Mouse (Mus musculus) limb, embryonic 14.5 days (tissue): ENCODE results near the gene Parp11. TPM values are rescaled to one million over a fixed set of nuclear protein-coding genes. Genes with fewer than 3 reads are reported as not detected.
A peak's percentile ranks its signal among the peaks of the same experiment; 100 is the strongest.

Experiments used
- ATAC-seq: fragments of 200-750 bp; cut with Nextera tagmentation; 2 replicates; pipeline ENCODE4 v1.8.0; 2017; ENCODE audit warnings: low read depth, moderate number of reproducible peaks, moderate TSS enrichment; ENCODE audit not compliant: low FRiP score
- DNase-seq: peaks from one replicate; pipeline ENCODE4 v3.0.0-alpha.2; 2015; ENCODE audit warnings: low spot score
- H3K27ac ChIP-seq: fragments of 300-500 bp; sonication (generic); replicated peaks from 2 replicates; pipeline ENCODE4 v1.5.1; 2014; ENCODE audit warnings: low read depth, mild to moderate bottlenecking, low read length, moderate library complexity, mixed read lengths
- H3K27me3 ChIP-seq: fragments of 300-500 bp; sonication (generic); 2 replicates; pipeline ENCODE4 v1.6.1; 2014; ENCODE audit warnings: low read length, mixed read lengths; ENCODE audit not compliant: control insufficient read depth, insufficient read depth
- H3K36me3 ChIP-seq: fragments of 300-500 bp; sonication (generic); 2 replicates; pipeline ENCODE4 v1.6.1; 2014; ENCODE audit warnings: mild to moderate bottlenecking, low read length, moderate library complexity, mixed read lengths; ENCODE audit not compliant: control insufficient read depth, insufficient read depth
- H3K4me1 ChIP-seq: fragments of 300-500 bp; sonication (generic); 2 replicates; pipeline ENCODE4 v1.6.1; 2014; ENCODE audit warnings: antibody characterized with exemption, low read length, mixed read lengths; ENCODE audit not compliant: control insufficient read depth, insufficient read depth
- H3K4me2 ChIP-seq: fragments of 300-500 bp; sonication (generic); replicated peaks from 2 replicates; pipeline ENCODE4 v1.6.1; 2014; ENCODE audit warnings: low read depth, mild to moderate bottlenecking, low read length, moderate library complexity; ENCODE audit not compliant: severe bottlenecking
- H3K4me3 ChIP-seq: fragments of 300-500 bp; sonication (generic); replicated peaks from 2 replicates; pipeline ENCODE4 v1.5.1; 2014; ENCODE audit warnings: low read length
- H3K9ac ChIP-seq: fragments of 300-500 bp; sonication (generic); 2 replicates; pipeline ENCODE4 v1.6.1; 2014; ENCODE audit warnings: mild to moderate bottlenecking, low read depth, low read length, moderate library complexity; ENCODE audit not compliant: severe bottlenecking
- H3K9me3 ChIP-seq: fragments of 300-500 bp; sonication (generic); 2 replicates; pipeline ENCODE4 v1.6.1; 2016; ENCODE audit warnings: low read length; ENCODE audit not compliant: control insufficient read depth
- POLR2A ChIP-seq: fragments of 200-500 bp; IDR thresholded peaks from 2 replicates; pipeline ENCODE4 v1.8.0; 2012; ENCODE audit warnings: inconsistent platforms, mild to moderate bottlenecking, moderate library complexity, borderline replicate concordance; ENCODE audit not compliant: insufficient read depth, insufficient read length; ENCODE audit errors: extremely low read depth
- WGBS: fragments of 180-500 bp; shearing (Covaris S2); extraction: QIAGEN DNeasy Blood & Tissue Kit; methylation state at CpG from one replicate; pipeline ENCODE4 v1.1.7; 2014; 5-methylcytosine and 5-hydroxymethylcytosine counted together
- polyA plus RNA-seq, 2 experiments: library from polyadenylated mRNA; depleted of rRNA in 1 of 2; stranded (reverse) in 1 of 2; unstranded in 1 of 2; fragments of >200 nt; fragmentation: Nextera tagmentation in 1 of 2; extraction: Ambion mirVana in 1 of 2; gene quantifications; 2 replicates each; pipeline versions ENCODE4 v1.2.1 to v1.2.3; 2012 to 2014

Parp11 gene
- polyA plus RNA-seq, 2 experiments, result 25.4 to 27.8 TPM

- H3K9me3 ChIP-seq, result no peaks in the 10 kb centered on the region
- no peaks in the 10 kb centered on the region for H3K27me3 ChIP-seq
- H3K9ac ChIP-seq, result no peak overlapping the region
- H3K4me2 ChIP-seq, result peak overlapping the region; percentile 43; the same call in 1 of the 2 replicates
- H3K4me1 ChIP-seq, result no peaks in the 10 kb centered on the region
- no peak for DNase-seq
- 86% methylated on average over 6 of the region's 6 CpGs for WGBS
- ATAC-seq, result no peak
- H3K36me3 ChIP-seq, result no peaks in the 10 kb centered on the region
- no peak for TF ChIP-seq POLR2A
- no peak overlapping the region for H3K4me3 ChIP-seq
- no peak overlapping the region for H3K27ac ChIP-seq
Measured at GRCm38 (mm10) chr6:127454809-127455208, 8.2 kb downstream of the Parp11 start.

GRCm38 (mm10) chr6:127455440-127455839, 8.8 kb downstream of the Parp11 start:
- no peak for ATAC-seq
- WGBS, result 76% methylated on average over 4 of the region's 4 CpGs
- TF ChIP-seq POLR2A, result no peak

GRCm38 (mm10) chr6:127456769-127457168, 10.1 kb downstream of the Parp11 start:
- ATAC-seq, result no peak
- TF ChIP-seq POLR2A, result no peak
- no peak for DNase-seq
- H3K9me3 ChIP-seq, result no peaks in the 10 kb centered on the region
- H3K9ac ChIP-seq, result no peak overlapping the region
- no peak overlapping the region for H3K4me2 ChIP-seq
- H3K4me3 ChIP-seq, result no peak overlapping the region
- H3K36me3 ChIP-seq, result no peaks in the 10 kb centered on the region
- no peak overlapping the region for H3K27ac ChIP-seq
- 88% methylated on average over 2 of the region's 2 CpGs for WGBS
- no peaks in the 10 kb centered on the region for H3K4me1 ChIP-seq
- no peaks in the 10 kb centered on the region for H3K27me3 ChIP-seq

More at GRCm38 (mm10) chr6:127455440-127455839, 8.8 kb downstream of the Parp11 start:
- no peak for DNase-seq
- no peak overlapping the region for H3K27ac ChIP-seq
- H3K9ac ChIP-seq, result no peak overlapping the region
- H3K9me3 ChIP-seq, result no peaks in the 10 kb centered on the region
- no peak overlapping the region for H3K4me3 ChIP-seq
- no peaks in the 10 kb centered on the region for H3K4me1 ChIP-seq
- no peaks in the 10 kb centered on the region for H3K36me3 ChIP-seq
- no peaks in the 10 kb centered on the region for H3K27me3 ChIP-seq
- no peak overlapping the region for H3K4me2 ChIP-seq

GRCm38 (mm10) chr6:127459776-127460175, 13.1 kb downstream of the Parp11 start:
- Histone ChIP-seq H3K4me2 (no peak overlapping the region), H3K4me3 (no peak overlapping the region), H3K4me1 (peaks cover 10% of the 10 kb centered on the region; the same call in 1 of the 2 replicates), H3K9ac (no peak overlapping the region), H3K9me3 (no peaks in the 10 kb centered on the region), H3K36me3 (no peaks in the 10 kb centered on the region), H3K27me3 (no peaks in the 10 kb centered on the region), H3K27ac (no peak overlapping the region)
- TF ChIP-seq POLR2A, result no peak
- DNase-seq (no peak), ATAC-seq (no peak)
- 85% methylated on average over 2 of the region's 2 CpGs for WGBS

- H3K4me2 ChIP-seq, result no peak overlapping the region
- DNase-seq (no peak), ATAC-seq (no peak)
- H3K36me3 ChIP-seq, result no peaks in the 10 kb centered on the region
- H3K27ac ChIP-seq, result no peak overlapping the region
- no peak overlapping the region for H3K9ac ChIP-seq
- H3K4me3 ChIP-seq, result no peak overlapping the region
- TF ChIP-seq POLR2A, result no peak
- WGBS, result 91% methylated on average over 4 of the region's 4 CpGs
- H3K27me3 ChIP-seq, result no peaks in the 10 kb centered on the region
- H3K4me1 ChIP-seq, result peaks cover 10% of the 10 kb centered on the region; the same call in 1 of the 2 replicates
- H3K9me3 ChIP-seq, result no peaks in the 10 kb centered on the region
Measured at GRCm38 (mm10) chr6:127461491-127461890, 14.9 kb downstream of the Parp11 start.

GRCm38 (mm10) chr6:127462251-127462650, 15.6 kb downstream of the Parp11 start:
- no peaks in the 10 kb centered on the region for H3K9me3 ChIP-seq
- no peak overlapping the region for H3K9ac ChIP-seq
- no peak overlapping the region for H3K4me3 ChIP-seq
- 89% methylated on average over 6 of the region's 6 CpGs for WGBS
- no peak for TF ChIP-seq POLR2A
- no peak for ATAC-seq
- no peak overlapping the region for H3K4me2 ChIP-seq
- no peak for DNase-seq
- no peaks in the 10 kb centered on the region for H3K36me3 ChIP-seq
- peaks cover 10% of the 10 kb centered on the region; the same call in 1 of the 2 replicates for H3K4me1 ChIP-seq
- no peaks in the 10 kb centered on the region for H3K27me3 ChIP-seq
- H3K27ac ChIP-seq, result no peak overlapping the region
